Mouse (Mus musculus) forebrain, embryonic 16.5 days (tissue): Measurements from ENCODE around the gene Lrrc56. TPM values are rescaled to one million over a fixed set of nuclear protein-coding genes. Genes with fewer than 3 reads are reported as not detected.

Source experiments
- ATAC-seq: fragments of 200-750 bp; cut with Nextera tagmentation; 2 replicates; pipeline ENCODE4 v1.8.0; 2017; ENCODE audit warnings: mild to moderate bottlenecking, moderate library complexity
- H3K27ac ChIP-seq: fragments of 300-500 bp; sonication (generic); 2 replicates; pipeline ENCODE4 v1.5.1; 2014; ENCODE audit warnings: low read length, control low read depth
- H3K27me3 ChIP-seq: fragments of 300-500 bp; sonication (generic); replicated peaks from 2 replicates; pipeline ENCODE4 v1.6.1; 2014; ENCODE audit warnings: low read length; ENCODE audit not compliant: control insufficient read depth, insufficient read depth
- H3K36me3 ChIP-seq: fragments of 300-500 bp; sonication (generic); 2 replicates; pipeline ENCODE4 v1.6.1; 2014; ENCODE audit not compliant: control insufficient read depth, insufficient read depth
- H3K4me1 ChIP-seq: fragments of 300-500 bp; sonication (generic); replicated peaks from 2 replicates; pipeline ENCODE4 v1.6.1; 2014; ENCODE audit warnings: low read length; ENCODE audit not compliant: control insufficient read depth, insufficient read depth
- H3K4me2 ChIP-seq: fragments of 300-500 bp; sonication (generic); 2 replicates; pipeline ENCODE4 v1.6.1; 2014; ENCODE audit warnings: mild to moderate bottlenecking, low read length, control low read depth
- H3K4me3 ChIP-seq: fragments of 300-500 bp; sonication (generic); replicated peaks from 2 replicates; pipeline ENCODE4 v1.5.1; 2014; ENCODE audit warnings: mild to moderate bottlenecking, low read length, control low read depth
- H3K9ac ChIP-seq: fragments of 300-500 bp; sonication (generic); replicated peaks from 2 replicates; pipeline ENCODE4 v1.6.1; 2014; ENCODE audit warnings: low read depth, low read length, control low read depth
- H3K9me3 ChIP-seq: fragments of 300-500 bp; sonication (generic); 2 replicates; pipeline ENCODE4 v1.6.1; 2016; ENCODE audit warnings: low read length; ENCODE audit not compliant: control insufficient read depth
- WGBS: fragments of 180-500 bp; shearing (Covaris S2); extraction: QIAGEN DNeasy Blood & Tissue Kit; methylation state at CpG from one replicate; pipeline ENCODE4 v1.1.7; 2014; 5-methylcytosine and 5-hydroxymethylcytosine counted together
- polyA plus RNA-seq: library from polyadenylated mRNA; unstranded; fragments of >200 nt; fragmentation: Nextera tagmentation; extraction: Ambion mirVana; gene quantifications from 2 replicates; pipeline ENCODE4 v1.2.1, GENCODE M21; 2015

Gene Lrrc56
- polyA plus RNA-seq, 1 experiment from 2014 or later, result 13.9 TPM

- Histone ChIP-seq H3K27me3 (no peaks in the 10 kb centered on the region), H3K4me2 (no peak overlapping the region), H3K4me3 (no peak overlapping the region), H3K36me3 (no peaks in the 10 kb centered on the region), H3K9me3 (no peaks in the 10 kb centered on the region), H3K27ac (no peak overlapping the region), H3K4me1 (peaks cover 29% of the 10 kb centered on the region), H3K9ac (no peak overlapping the region)
- 94% methylated on average over 1 of the region's 1 CpGs for WGBS
- no peak for ATAC-seq
These were observed 25.7 kb downstream of the Lrrc56 start for GRCm38 (mm10) chr7:141219558-141220099.

GRCm38 (mm10) chr7:141220377-141220776 is 26.4 kb downstream of the Lrrc56 start:
- Histone ChIP-seq H3K4me3 (no peak overlapping the region), H3K9me3 (no peaks in the 10 kb centered on the region), H3K4me2 (no peak overlapping the region), H3K4me1 (peaks cover 25% of the 10 kb centered on the region), H3K36me3 (no peaks in the 10 kb centered on the region), H3K27ac (no peak overlapping the region), H3K27me3 (no peaks in the 10 kb centered on the region), H3K9ac (no peak overlapping the region)
- no peak for ATAC-seq
- 74% methylated on average over 1 of the region's 1 CpGs for WGBS

- no peaks in the 10 kb centered on the region for H3K9me3 ChIP-seq
- peak overlapping the region; percentile 47 for H3K4me3 ChIP-seq
- ATAC-seq, result peak; percentile 97
- H3K36me3 ChIP-seq, result no peaks in the 10 kb centered on the region
- no peaks in the 10 kb centered on the region for H3K27me3 ChIP-seq
- H3K4me2 ChIP-seq, result peak overlapping the region; percentile 75
- WGBS, result 2% methylated on average over 44 of the region's 44 CpGs
- H3K27ac ChIP-seq, result peak overlapping the region; percentile 61
- peaks cover 19% of the 10 kb centered on the region for H3K4me1 ChIP-seq
- H3K9ac ChIP-seq, result peak overlapping the region; percentile 60
These were observed 27.5 kb downstream of the Lrrc56 start for GRCm38 (mm10) chr7:141221249-141222125.

- H3K9ac ChIP-seq, result peak overlapping the region; percentile 60
- H3K4me3 ChIP-seq, result peak overlapping the region; percentile 47
- H3K27ac ChIP-seq, result peak overlapping the region; percentile 38; the same call in 1 of the 2 replicates
- H3K27me3 ChIP-seq, result no peaks in the 10 kb centered on the region
- H3K36me3 ChIP-seq, result no peaks in the 10 kb centered on the region
- no peaks in the 10 kb centered on the region for H3K9me3 ChIP-seq
- H3K4me2 ChIP-seq, result peak overlapping the region; percentile 75
- WGBS, result 3% methylated on average over 8 of the region's 8 CpGs
- peaks cover 14% of the 10 kb centered on the region for H3K4me1 ChIP-seq
- no peak for ATAC-seq
These were observed 28.1 kb downstream of the Lrrc56 start for GRCm38 (mm10) chr7:141222126-141222467.

- Histone ChIP-seq H3K27ac (no peak overlapping the region), H3K27me3 (no peaks in the 10 kb centered on the region), H3K9me3 (no peaks in the 10 kb centered on the region), H3K4me1 (peaks cover 14% of the 10 kb centered on the region), H3K4me3 (no peak overlapping the region), H3K4me2 (peak overlapping the region; percentile 75; the same call in 1 of the 2 replicates), H3K36me3 (no peaks in the 10 kb centered on the region), H3K9ac (no peak overlapping the region)
- no peak for ATAC-seq
- WGBS, result 88% methylated on average over 4 of the region's 4 CpGs
These were observed 28.8 kb downstream of the Lrrc56 start for GRCm38 (mm10) chr7:141222696-141223215.

- Histone ChIP-seq H3K27me3 (no peaks in the 10 kb centered on the region), H3K9ac (no peak overlapping the region), H3K4me1 (peaks cover 27% of the 10 kb centered on the region), H3K4me2 (no peak overlapping the region), H3K4me3 (no peak overlapping the region), H3K9me3 (no peaks in the 10 kb centered on the region), H3K27ac (no peak overlapping the region), H3K36me3 (no peaks in the 10 kb centered on the region)
- ATAC-seq, result no peak
- 91% methylated on average over 6 of the region's 6 CpGs for WGBS
These were observed 32.6 kb downstream of the Lrrc56 start for GRCm38 (mm10) chr7:141226535-141226934.

GRCm38 (mm10) chr7:141227796-141228195 is 33.8 kb downstream of the Lrrc56 start:
- Histone ChIP-seq H3K27ac (no peak overlapping the region; the same call in 1 of the 2 replicates), H3K4me1 (peaks cover 18% of the 10 kb centered on the region), H3K9me3 (no peaks in the 10 kb centered on the region), H3K36me3 (peaks cover 7% of the 10 kb centered on the region), H3K4me2 (no peak overlapping the region), H3K27me3 (no peaks in the 10 kb centered on the region), H3K9ac (peak overlapping the region; percentile 94; the same call in 1 of the 2 replicates), H3K4me3 (no peak overlapping the region; the same call in 1 of the 2 replicates)
- 76% methylated on average over 4 of the region's 4 CpGs for WGBS
- ATAC-seq, result no peak

- H3K9me3 ChIP-seq, result no peaks in the 10 kb centered on the region
- peaks cover 18% of the 10 kb centered on the region for H3K4me1 ChIP-seq
- H3K9ac ChIP-seq, result peak within 1 kb of the TSS; percentile 94
- peak; percentile 94 for ATAC-seq
- peak within 1 kb of the TSS; percentile 93 for H3K4me3 ChIP-seq
- under 1% methylated on average over 72 of the region's 76 CpGs for WGBS
- peak within 1 kb of the TSS; percentile 98 for H3K4me2 ChIP-seq
- H3K27ac ChIP-seq, result peak within 1 kb of the TSS; percentile 94
- H3K27me3 ChIP-seq, result no peaks in the 10 kb centered on the region
- H3K36me3 ChIP-seq, result peaks cover 13% of the 10 kb centered on the region
These were observed 34.5 kb downstream of the Lrrc56 start, which contains the start of gene Phrf1 for GRCm38 (mm10) chr7:141228279-141229067. Phrf1 (plus strand) TSS chr7:141228784.

- peak overlapping the region; percentile 93 for H3K4me3 ChIP-seq
- H3K9me3 ChIP-seq, result no peaks in the 10 kb centered on the region
- H3K9ac ChIP-seq, result peak overlapping the region; percentile 94; the same call in 1 of the 2 replicates
- peak overlapping the region; percentile 98 for H3K4me2 ChIP-seq
- ATAC-seq, result no peak
- peaks cover 18% of the 10 kb centered on the region for H3K36me3 ChIP-seq
- peaks cover 18% of the 10 kb centered on the region for H3K4me1 ChIP-seq
- H3K27me3 ChIP-seq, result no peaks in the 10 kb centered on the region
- no peak overlapping the region for H3K27ac ChIP-seq
- WGBS, result 63% methylated on average over 6 of the region's 6 CpGs
These were observed 35.7 kb downstream of the Lrrc56 start for GRCm38 (mm10) chr7:141229702-141230101.
